8 mouse cellular contexts compared by ENCODE assay signal in genomic region chr5:147748081-147748581, GRCm38 (mm10). TPM values are rescaled to one million over a fixed set of nuclear protein-coding genes. Genes with fewer than 3 reads are reported as not detected.
DNase-seq lines count a peak whose midpoint lies in the region; ATAC-seq and TF ChIP-seq lines count a peak whose summit lies in the region.

No protein-coding gene starts in this region.

- peak; percentile 76 for DNase-seq in 416B (ENCODE audit: low read depth)
- peak; percentile 62 to 89 for DNase-seq in adrenal gland, adult (ENCODE audit: inconsistent age in 2 of 2, low spot score in 1 of 2)
- DNase-seq in forebrain, embryonic 10.5 days (ENCODE audit: extremely low spot score, low spot score): peak; percentile 49
- peak; percentile 30 for DNase-seq in heart, postnatal 0 days (ENCODE audit: low spot score)
- DNase-seq in kidney, postnatal 14 days: peak; percentile 56
- peak; percentile 58 for DNase-seq in lung, postnatal 0 days (ENCODE audit: low spot score)
- DNase-seq in retina, embryonic 14.5 days (ENCODE audit: low spot score): peak; percentile 64
- no peak for DNase-seq in thymus, adult 18-20 months

- no peaks in the 10 kb centered on the region for H3K36me3 ChIP-seq in forebrain, embryonic 10.5 days (replicated peaks)
- H3K36me3 ChIP-seq in heart, postnatal 0 days (replicated peaks; ENCODE audit: control insufficient read depth, insufficient read depth, low read length): no peaks in the 10 kb centered on the region
- H3K36me3 ChIP-seq in lung, postnatal 0 days (ENCODE audit: insufficient read depth, low read length): no peaks in the 10 kb centered on the region

- peak overlapping the region; percentile 58 for H3K4me2 ChIP-seq in heart, postnatal 0 days (ENCODE audit: low read depth, low read length)
- H3K4me2 ChIP-seq in lung, postnatal 0 days (replicated peaks; ENCODE audit: low read depth, low read length): peak overlapping the region; percentile 28

- H3K27me3 ChIP-seq in forebrain, embryonic 10.5 days (ENCODE audit: poor library complexity, severe bottlenecking): peaks cover 79% of the 10 kb centered on the region
- H3K27me3 ChIP-seq in heart, postnatal 0 days (ENCODE audit: control insufficient read depth, insufficient read depth, low read length): peaks cover 12% of the 10 kb centered on the region
- H3K27me3 ChIP-seq in lung, postnatal 0 days (replicated peaks; ENCODE audit: insufficient read depth, low read length): peaks cover 9% of the 10 kb centered on the region

- no peaks in the 10 kb centered on the region for H3K9me3 ChIP-seq in forebrain, embryonic 10.5 days
- H3K9me3 ChIP-seq in heart, postnatal 0 days (replicated peaks; ENCODE audit: control insufficient read depth, low read length): no peaks in the 10 kb centered on the region
- no peaks in the 10 kb centered on the region for H3K9me3 ChIP-seq in lung, postnatal 0 days (ENCODE audit: low read length)

- no peak for TF ChIP-seq EP300 in heart, postnatal 0 days (IDR thresholded peaks at IDR 0.05; ENCODE audit: low read depth)
- no peak; the same call in 1 of the 2 replicates for TF ChIP-seq EP300 in lung, postnatal 0 days (IDR thresholded peaks at IDR 0.05)

- no peak overlapping the region for H3K27ac ChIP-seq in forebrain, embryonic 10.5 days
- H3K27ac ChIP-seq in heart, postnatal 0 days (ENCODE audit: low read depth): no peak overlapping the region
- H3K27ac ChIP-seq in lung, postnatal 0 days (ENCODE audit: low read length): no peak overlapping the region

- H3K4me3 ChIP-seq in forebrain, embryonic 10.5 days: peak overlapping the region; percentile 45
- peak overlapping the region; percentile 20 for H3K4me3 ChIP-seq in heart, postnatal 0 days (ENCODE audit: low read depth, low read length)
- no peak overlapping the region for H3K4me3 ChIP-seq in lung, postnatal 0 days (ENCODE audit: low read depth, low read length)

- peak; percentile 34; the same call in 1 of the 2 replicates for ATAC-seq in heart, postnatal 0 days (ENCODE audit: insufficient read depth, low read depth)
- peak; percentile 32; the same call in 1 of the 2 replicates for ATAC-seq in lung, postnatal 0 days

- 2% methylated on average over 15 of the region's 15 CpGs for WGBS in forebrain, embryonic 10.5 days
- WGBS in heart, postnatal 0 days: 4% methylated on average over 15 of the region's 15 CpGs
- 7% methylated on average over 15 of the region's 15 CpGs for WGBS in lung, postnatal 0 days

- H3K9ac ChIP-seq in heart, postnatal 0 days (replicated peaks; ENCODE audit: low read depth, low read length): no peak overlapping the region
- no peak overlapping the region for H3K9ac ChIP-seq in lung, postnatal 0 days (replicated peaks; ENCODE audit: low read depth)

- peaks cover 42% of the 10 kb centered on the region for H3K4me1 ChIP-seq in forebrain, embryonic 10.5 days
- peaks cover 12% of the 10 kb centered on the region for H3K4me1 ChIP-seq in heart, postnatal 0 days (ENCODE audit: control insufficient read depth, insufficient read depth)
- H3K4me1 ChIP-seq in lung, postnatal 0 days (ENCODE audit: insufficient read depth, low read depth, low read length): peaks cover 10% of the 10 kb centered on the region; the same call in 1 of the 2 replicates

- no peak for TF ChIP-seq CTCF in heart, postnatal 0 days (IDR thresholded peaks at IDR 0.05; ENCODE audit: low read depth)
- TF ChIP-seq CTCF in lung, postnatal 0 days (IDR thresholded peaks at IDR 0.05): no peak

RNA-seq across cellular contexts. Expression of gene Flt1, which starts 22.3 kb away (rescaled TPM):
- polyA plus RNA-seq in forebrain, embryonic 10.5 days (2016; fragmentation: Nextera tagmentation; extraction: Ambion mirVana): 8.7 and 10.3 TPM in 2 replicates
- total RNA-seq in heart, postnatal 0 days (2014; rRNA removed; ENCODE audit: low replicate concordance): 32.0 and 39.1 TPM in 2 replicates
- 11.8 and 12.3 TPM in 2 replicates for polyA plus RNA-seq in heart, postnatal 0 days (2015; fragmentation: Nextera tagmentation; extraction: Ambion mirVana)
- polyA plus RNA-seq in lung, postnatal 0 days (2015; fragmentation: Nextera tagmentation; extraction: Ambion mirVana): 18.1 and 19.5 TPM in 2 replicates

Comparison
In these comparisons a context has a peak if more than half of its experiments do, and no peak if none do; other contexts are left out.
1. DNase-seq: peak in 416B (single experiment), adrenal gland, adult (2 of 2), forebrain, embryonic 10.5 days (single experiment), heart, postnatal 0 days (single experiment), kidney, postnatal 14 days (single experiment), lung, postnatal 0 days (single experiment) and retina, embryonic 14.5 days (single experiment); none in thymus, adult 18-20 months (0 of 2).